Mouse (Mus musculus): ENCODE data around the gene Adam23.

DNA sequence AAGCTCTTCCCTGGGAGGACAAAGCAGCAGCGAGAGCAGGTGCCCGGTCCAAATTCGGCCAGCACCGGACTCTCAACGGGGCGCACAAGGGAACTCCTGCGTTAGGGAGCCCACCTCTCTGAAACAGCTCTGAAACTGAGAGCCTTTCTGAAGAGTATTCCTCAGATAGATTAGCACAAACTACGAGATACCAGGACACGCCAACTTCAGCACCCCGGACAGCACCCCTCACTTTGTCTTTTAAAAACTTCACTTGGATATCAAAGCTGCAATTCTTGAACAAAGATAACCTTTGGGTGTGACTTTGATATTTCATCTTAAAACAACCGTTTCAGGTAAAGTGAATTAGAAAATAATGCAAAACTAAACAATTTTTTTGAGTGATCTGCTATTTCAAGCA, 168.9 kb downstream of the Adam23 start:
- TF ChIP-seq CTCF (IDR thresholded peaks at IDR 0.05; ENCODE audit: low read depth) (no peak), EP300 (IDR thresholded peaks at IDR 0.05; ENCODE audit: low read depth) (no peak)
